Mouse (Mus musculus) liver, adult 2 months (tissue): ENCODE data around the gene Zfp36.

ENCODE experiments used
- CTCF ChIP-seq: fragments of 200-500 bp; IDR thresholded peaks from 2 replicates; pipeline ENCODE4 v1.5.1; 2011; ENCODE audit warnings: low read depth, low read length, control low read depth
- POLR2A ChIP-seq: fragments of 200-500 bp; IDR thresholded peaks from 2 replicates; pipeline ENCODE4 v1.6.1; 2011; ENCODE audit warnings: low read length, control low read depth; ENCODE audit not compliant: insufficient read depth; ENCODE audit errors: extremely low read depth

- TF ChIP-seq POLR2A (0 out of 2 replicates have a peak, but pooled peaks have one; percentile 4), CTCF (no peak)
Observed at GRCm38 (mm10) chr7:28377190-28378065, 2.6 kb downstream of the Zfp36 start.
